Mouse (Mus musculus): ENCODE data around the gene Wfdc5. TPM values are rescaled to one million over a fixed set of nuclear protein-coding genes. Genes with fewer than 3 reads are reported as not detected.
"Not testable (repeated sequence)": the region's sequence is repeated elsewhere in the genome, so short reads cannot be mapped to it uniquely, and the experiment has no call there.

Wfdc5 gene
- not detected in 2 replicates for polyA plus RNA-seq (2012; rRNA removed)

GRCm38 (mm10) chr2:164182692-164183255 is at the start of gene Wfdc5:
Wfdc5 (minus strand) TSS chr2:164182742.
- Histone ChIP-seq H3K4me3 (ENCODE audit: insufficient read depth, low read length) (no peak within 1 kb of the TSS), H3K27ac (ENCODE audit: insufficient read depth, low read length) (no peak within 1 kb of the TSS), H3K4me1 (ENCODE audit: control insufficient read depth, insufficient read depth, low read length) (no peaks in the 10 kb centered on the region)
- TF ChIP-seq POLR2A (IDR thresholded peaks at IDR 0.05; ENCODE audit: extremely low read depth, insufficient read depth, low read length): no peak
- TF ChIP-seq CTCF (IDR thresholded peaks at IDR 0.05; ENCODE audit: extremely low read depth, insufficient read depth, low read length): no peak

- Histone ChIP-seq H3K4me1 (ENCODE audit: control insufficient read depth, insufficient read depth, low read length) (no peaks in the 10 kb centered on the region), H3K4me3 (ENCODE audit: insufficient read depth, low read length) (no peak overlapping the region), H3K27ac (ENCODE audit: insufficient read depth, low read length) (no peak overlapping the region)
- TF ChIP-seq CTCF (IDR thresholded peaks at IDR 0.05; ENCODE audit: extremely low read depth, insufficient read depth, low read length) (no peak), POLR2A (IDR thresholded peaks at IDR 0.05; ENCODE audit: extremely low read depth, insufficient read depth, low read length) (no peak)
These were observed 46.0 kb upstream of the Wfdc5 start for GRCm38 (mm10) chr2:164228361-164229070.

- no peak within 1 kb of the TSS for H3K4me3 ChIP-seq (ENCODE audit: insufficient read depth, low read length)
- H3K27ac ChIP-seq (ENCODE audit: insufficient read depth, low read length): no peak within 1 kb of the TSS
- TF ChIP-seq CTCF (IDR thresholded peaks at IDR 0.05; ENCODE audit: extremely low read depth, insufficient read depth, low read length): no peak
- no peak for TF ChIP-seq POLR2A (IDR thresholded peaks at IDR 0.05; ENCODE audit: extremely low read depth, insufficient read depth, low read length)
- no peaks in the 10 kb centered on the region for H3K4me1 ChIP-seq (ENCODE audit: control insufficient read depth, insufficient read depth, low read length)
These were observed 39.0 kb upstream of the Wfdc5 start, which contains the start of gene Wfdc15b for GRCm38 (mm10) chr2:164221522-164221921. Wfdc15b (minus strand) TSS chr2:164221660.

- no peak overlapping the region for H3K27ac ChIP-seq (ENCODE audit: insufficient read depth, low read length)
- TF ChIP-seq CTCF (IDR thresholded peaks at IDR 0.05; ENCODE audit: extremely low read depth, insufficient read depth, low read length): no peak
- no peak for TF ChIP-seq POLR2A (IDR thresholded peaks at IDR 0.05; ENCODE audit: extremely low read depth, insufficient read depth, low read length)
- H3K4me3 ChIP-seq (ENCODE audit: insufficient read depth, low read length): no peak overlapping the region
- no peaks in the 10 kb centered on the region for H3K4me1 ChIP-seq (ENCODE audit: control insufficient read depth, insufficient read depth, low read length)
These were observed 36.8 kb upstream of the Wfdc5 start for GRCm38 (mm10) chr2:164219295-164219694.

GRCm38 (mm10) chr2:164212711-164213110 is 30.2 kb upstream of the Wfdc5 start:
- TF ChIP-seq CTCF (IDR thresholded peaks at IDR 0.05; ENCODE audit: extremely low read depth, insufficient read depth, low read length): no peak
- Histone ChIP-seq H3K4me3 (ENCODE audit: insufficient read depth, low read length) (no peak overlapping the region), H3K4me1 (ENCODE audit: control insufficient read depth, insufficient read depth, low read length) (no peaks in the 10 kb centered on the region), H3K27ac (ENCODE audit: insufficient read depth, low read length) (no peak overlapping the region)

- Histone ChIP-seq H3K27ac (ENCODE audit: insufficient read depth, low read length) (no peak overlapping the region), H3K4me1 (ENCODE audit: control insufficient read depth, insufficient read depth, low read length) (no peaks in the 10 kb centered on the region), H3K4me3 (ENCODE audit: insufficient read depth, low read length) (no peak overlapping the region)
- TF ChIP-seq CTCF (IDR thresholded peaks at IDR 0.05; ENCODE audit: extremely low read depth, insufficient read depth, low read length): no peak
- TF ChIP-seq POLR2A (IDR thresholded peaks at IDR 0.05; ENCODE audit: extremely low read depth, insufficient read depth, low read length): no peak
These were observed 28.4 kb upstream of the Wfdc5 start for GRCm38 (mm10) chr2:164210892-164211291.

- Histone ChIP-seq H3K4me3 (ENCODE audit: insufficient read depth, low read length) (no peak overlapping the region), H3K27ac (ENCODE audit: insufficient read depth, low read length) (no peak overlapping the region), H3K4me1 (ENCODE audit: control insufficient read depth, insufficient read depth, low read length) (no peaks in the 10 kb centered on the region)
- TF ChIP-seq POLR2A (IDR thresholded peaks at IDR 0.05; ENCODE audit: extremely low read depth, insufficient read depth, low read length) (no peak), CTCF (IDR thresholded peaks at IDR 0.05; ENCODE audit: extremely low read depth, insufficient read depth, low read length) (no peak)
These were observed 24.1 kb upstream of the Wfdc5 start for GRCm38 (mm10) chr2:164206676-164207075.

GRCm38 (mm10) chr2:164206011-164206410 is 23.5 kb upstream of the Wfdc5 start:
- not testable (repeated sequence) for H3K4me3 ChIP-seq (ENCODE audit: insufficient read depth, low read length); H3K4me1 ChIP-seq (ENCODE audit: control insufficient read depth, insufficient read depth, low read length); H3K27ac ChIP-seq (ENCODE audit: insufficient read depth, low read length)

GRCm38 (mm10) chr2:164199626-164200327 is 17.2 kb upstream of the Wfdc5 start, which contains the start of gene Wfdc15a:
Wfdc15a (minus strand) TSS chr2:164200130.
- no peak for TF ChIP-seq POLR2A (IDR thresholded peaks at IDR 0.05; ENCODE audit: extremely low read depth, insufficient read depth, low read length)
- no peak for TF ChIP-seq CTCF (IDR thresholded peaks at IDR 0.05; ENCODE audit: extremely low read depth, insufficient read depth, low read length)
- Histone ChIP-seq H3K27ac (ENCODE audit: insufficient read depth, low read length) (no peak within 1 kb of the TSS), H3K4me3 (ENCODE audit: insufficient read depth, low read length) (no peak within 1 kb of the TSS), H3K4me1 (ENCODE audit: control insufficient read depth, insufficient read depth, low read length) (no peaks in the 10 kb centered on the region)

GRCm38 (mm10) chr2:164196700-164196990 is 14.1 kb upstream of the Wfdc5 start:
- no peak overlapping the region for H3K27ac ChIP-seq (ENCODE audit: insufficient read depth, low read length)
- H3K4me1 ChIP-seq (ENCODE audit: control insufficient read depth, insufficient read depth, low read length): no peaks in the 10 kb centered on the region
- TF ChIP-seq POLR2A (IDR thresholded peaks at IDR 0.05; ENCODE audit: extremely low read depth, insufficient read depth, low read length): no peak
- TF ChIP-seq CTCF (IDR thresholded peaks at IDR 0.05; ENCODE audit: extremely low read depth, insufficient read depth, low read length): no peak
- no peak overlapping the region for H3K4me3 ChIP-seq (ENCODE audit: insufficient read depth, low read length)
